Mouse (Mus musculus): Measurements from ENCODE around the gene Rab10. TPM values are rescaled to one million over a fixed set of nuclear protein-coding genes. Genes with fewer than 3 reads are reported as not detected.

Gene Rab10
- polyA plus RNA-seq, 1 experiment from 2014 or later, result 58.4 TPM

GRCm38 (mm10) chr12:3223352-3223751 is 86.4 kb downstream of the Rab10 start:
- 58% methylated on average over 2 of the region's 2 CpGs for WGBS
- no peaks in the 10 kb centered on the region for H3K27me3 ChIP-seq (replicated peaks; ENCODE audit: insufficient read depth, low read length)
- H3K9me3 ChIP-seq (ENCODE audit: low read length), result no peaks in the 10 kb centered on the region
- H3K36me3 ChIP-seq (ENCODE audit: insufficient read depth, low read length), result no peaks in the 10 kb centered on the region
- ATAC-seq, result no peak
- no peak overlapping the region for H3K4me3 ChIP-seq (ENCODE audit: low read depth, low read length)
- no peak overlapping the region for H3K4me2 ChIP-seq (replicated peaks; ENCODE audit: low read depth, low read length)
- DNase-seq (ENCODE audit: low spot score), result no peak
- H3K9ac ChIP-seq (replicated peaks; ENCODE audit: low read depth), result no peak overlapping the region
- TF ChIP-seq EP300 (IDR thresholded peaks at IDR 0.05), result no peak
- no peak for TF ChIP-seq CTCF (IDR thresholded peaks at IDR 0.05)
- no peak overlapping the region for H3K27ac ChIP-seq (ENCODE audit: low read length)
- no peaks in the 10 kb centered on the region for H3K4me1 ChIP-seq (ENCODE audit: insufficient read depth, low read depth, low read length)

GRCm38 (mm10) chr12:3210181-3210580 is 99.6 kb downstream of the Rab10 start:
- no peak for ATAC-seq
- WGBS, result 53% methylated on average over 2 of the region's 2 CpGs
- H3K4me3 ChIP-seq (ENCODE audit: low read depth, low read length), result no peak overlapping the region
- no peaks in the 10 kb centered on the region for H3K27me3 ChIP-seq (replicated peaks; ENCODE audit: insufficient read depth, low read length)
- TF ChIP-seq EP300 (IDR thresholded peaks at IDR 0.05) (no peak), CTCF (IDR thresholded peaks at IDR 0.05) (no peak)
- no peaks in the 10 kb centered on the region for H3K4me1 ChIP-seq (ENCODE audit: insufficient read depth, low read depth, low read length)
- no peak overlapping the region for H3K9ac ChIP-seq (replicated peaks; ENCODE audit: low read depth)
- H3K9me3 ChIP-seq (ENCODE audit: low read length), result no peaks in the 10 kb centered on the region
- DNase-seq (ENCODE audit: low spot score), result no peak
- H3K4me2 ChIP-seq (replicated peaks; ENCODE audit: low read depth, low read length), result no peak overlapping the region
- no peak overlapping the region for H3K27ac ChIP-seq (ENCODE audit: low read length)
- no peaks in the 10 kb centered on the region for H3K36me3 ChIP-seq (ENCODE audit: insufficient read depth, low read length)

- 54% methylated on average over 1 of the region's 1 CpGs for WGBS
- Histone ChIP-seq H3K27ac (ENCODE audit: low read length) (no peak overlapping the region), H3K36me3 (ENCODE audit: insufficient read depth, low read length) (no peaks in the 10 kb centered on the region), H3K9me3 (ENCODE audit: low read length) (no peaks in the 10 kb centered on the region), H3K4me2 (replicated peaks; ENCODE audit: low read depth, low read length) (no peak overlapping the region), H3K4me1 (ENCODE audit: insufficient read depth, low read depth, low read length) (no peaks in the 10 kb centered on the region), H3K9ac (replicated peaks; ENCODE audit: low read depth) (no peak overlapping the region), H3K27me3 (replicated peaks; ENCODE audit: insufficient read depth, low read length) (no peaks in the 10 kb centered on the region), H3K4me3 (ENCODE audit: low read depth, low read length) (no peak overlapping the region)
- no peak for TF ChIP-seq EP300 (IDR thresholded peaks at IDR 0.05)
- TF ChIP-seq CTCF (IDR thresholded peaks at IDR 0.05), result no peak
- no peak for ATAC-seq
- no peak for DNase-seq (ENCODE audit: low spot score)
Measured at GRCm38 (mm10) chr12:3209163-3209562, 100.6 kb downstream of the Rab10 start.

Other genes with a start within 250 kb of the Rab10 start
- gene Kif3c, start 55.2 kb upstream of the Rab10 start, polyA plus RNA-seq (2015; fragmentation: Nextera tagmentation; extraction: Ambion mirVana), result 5.6 and 5.9 TPM in 2 replicates
- gene Asxl2, start 116.9 kb upstream of the Rab10 start, polyA plus RNA-seq (2015; fragmentation: Nextera tagmentation; extraction: Ambion mirVana), result 8.5 and 9.4 TPM in 2 replicates

Data from lung, postnatal 0 days (tissue).